Mouse (Mus musculus): ENCODE data around the gene Golga2.

GRCm38 (mm10) chr2:32242986-32243385 is 44.2 kb upstream of the Golga2 start:
- TF ChIP-seq CTCF (IDR thresholded peaks at IDR 0.05; ENCODE audit: control insufficient read depth, insufficient read depth, insufficient replicate concordance, low read depth, low read length) (no peak), POLR2A (IDR thresholded peaks at IDR 0.05; ENCODE audit: control insufficient read depth, low read depth, low read length) (no peak)
